Mouse (Mus musculus) kidney, adult 9 months (tissue): ENCODE measurements around the gene Gm6040.

ENCODE experiments used
- DNase-seq: peaks from one replicate; pipeline ENCODE4 v3.0.0; 2022

The Gm6040 gene

GRCm38 (mm10) chr8:20921971-20922370 is at the start of gene Gm6040:
TSS of gene Gm6040 (minus strand) at chr8:20922071.
- DNase-seq: no peak

GRCm38 (mm10) chr8:20964531-20964930 is 42.7 kb upstream of the Gm6040 start:
- DNase-seq: no peak

GRCm38 (mm10) chr8:20944610-20945009 is 22.7 kb upstream of the Gm6040 start, which contains the start of gene AY761185:
TSS of gene AY761185 (minus strand) at chr8:20944710.
- no peak for DNase-seq

- no peak for DNase-seq
Measured at GRCm38 (mm10) chr8:20912288-20912687, 9.6 kb downstream of the Gm6040 start.

GRCm38 (mm10) chr8:20908256-20908655 is 13.6 kb downstream of the Gm6040 start:
- no peak for DNase-seq

- DNase-seq: no peak
Measured at GRCm38 (mm10) chr8:20907119-20907518, 14.8 kb downstream of the Gm6040 start.

- DNase-seq: no peak
Measured at GRCm38 (mm10) chr8:20902527-20902926, 19.3 kb downstream of the Gm6040 start, which contains the start of gene Gm15056. TSS of gene Gm15056 (minus strand) at chr8:20902627.

GRCm38 (mm10) chr8:20892369-20892768 is 29.5 kb downstream of the Gm6040 start, which contains the start of gene Defb33:
TSS of gene Defb33 (plus strand) at chr8:20892669.
- DNase-seq: no peak

- DNase-seq: no peak
Measured at GRCm38 (mm10) chr8:20874608-20875007, 47.3 kb downstream of the Gm6040 start.
